Mouse (Mus musculus) urinary bladder, postnatal 4 days (tissue): ENCODE results near the gene Vtn.
A peak's percentile ranks its signal among the peaks of the same experiment; 100 is the strongest.

Experiments
- DNase-seq, 2 experiments: peaks; one replicate each; pipeline ENCODE4 v3.0.0; 2021 to 2022; ENCODE audit warnings: low spot score in 2 of 2

Gene Vtn

GRCm38 (mm10) chr11:78534516-78534915, 35.6 kb downstream of the Vtn start:
- no peak for DNase-seq

GRCm38 (mm10) chr11:78535376-78536079, 36.6 kb downstream of the Vtn start:
- DNase-seq = no peak

- peak; percentile 96 to 97 for DNase-seq
These were observed 37.3 kb downstream of the Vtn start, which contains the start of the genes Tnfaip1 and Ift20 for GRCm38 (mm10) chr11:78536080-78536689. Gene Tnfaip1, minus strand, starts transcription at chr11:78536332. Gene Ift20, plus strand, starts transcription at chr11:78536361.

- DNase-seq = no peak
These were observed 37.8 kb downstream of the Vtn start for GRCm38 (mm10) chr11:78536690-78537084.

- DNase-seq = no peak
These were observed 41.5 kb downstream of the Vtn start for GRCm38 (mm10) chr11:78540358-78540757.

GRCm38 (mm10) chr11:78544449-78545111, 45.7 kb downstream of the Vtn start:
- DNase-seq = no peak

GRCm38 (mm10) chr11:78545181-78545580, 46.3 kb downstream of the Vtn start:
- DNase-seq = no peak

- no peak for DNase-seq
These were observed 49.0 kb downstream of the Vtn start for GRCm38 (mm10) chr11:78547718-78548460.

GRCm38 (mm10) chr11:78549491-78549987, 50.6 kb downstream of the Vtn start:
- DNase-seq = no peak

GRCm38 (mm10) chr11:78550168-78551058, 51.5 kb downstream of the Vtn start, which contains the start of gene Tmem97:
Gene Tmem97, minus strand, starts transcription at chr11:78550777.
- peak; percentile 93 to 95 for DNase-seq

- no peak for DNase-seq
These were observed 52.1 kb downstream of the Vtn start for GRCm38 (mm10) chr11:78551059-78551398.
